Mouse (Mus musculus): ENCODE measurements around the gene Rab19.

DNA sequence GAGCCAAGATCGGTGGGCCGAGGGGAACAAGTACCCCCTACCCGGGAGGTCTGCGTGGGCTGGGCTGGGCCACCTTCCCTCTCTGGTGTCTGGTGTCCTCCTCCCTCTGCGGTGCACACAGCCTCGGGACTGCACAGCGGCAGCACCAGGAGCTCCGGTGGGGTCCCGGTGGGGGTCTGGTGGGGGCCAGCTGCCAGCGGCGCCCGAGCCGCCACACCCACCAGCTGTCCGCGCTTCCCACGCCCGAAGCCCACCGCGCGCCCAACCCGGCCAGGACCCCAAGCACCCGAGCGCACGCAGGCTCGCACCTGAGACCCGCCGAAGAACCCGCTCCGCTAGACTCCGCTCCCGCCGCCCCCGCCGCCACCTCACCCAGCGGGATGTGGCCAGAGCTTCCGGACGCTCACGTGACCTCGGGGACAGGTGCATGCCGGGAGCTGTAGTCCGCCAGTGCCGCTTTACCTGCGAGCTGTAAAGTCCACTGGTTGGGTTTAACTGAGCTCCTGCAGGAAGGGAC lies 3.6 kb upstream of the Rab19 start, which contains the start of gene Slc37a3:
- TF ChIP-seq CTCF (IDR thresholded peaks at IDR 0.05; ENCODE audit: borderline replicate concordance, control insufficient read depth, extremely low read depth, insufficient read depth, low read length, poor library complexity) = no peak
- peak; percentile 81 for TF ChIP-seq POLR2A (IDR thresholded peaks at IDR 0.05; ENCODE audit: control insufficient read depth, extremely low read depth, insufficient read depth, low read length, poor library complexity)

All from thymus, adult 2 months (tissue).